Mouse (Mus musculus) T-helper 1 cell (primary cell): ENCODE results near the gene Lrrc29.

Source experiments
- in situ Hi-C: fragments of 300-600 bp; cut with MboI, MseI; formaldehyde crosslinking; loops from one replicate; pipeline ENCODE4 v1.15.1; 2025; ENCODE audit warnings: high pct_unique_total_duplicates

Lrrc29 gene

DNA sequence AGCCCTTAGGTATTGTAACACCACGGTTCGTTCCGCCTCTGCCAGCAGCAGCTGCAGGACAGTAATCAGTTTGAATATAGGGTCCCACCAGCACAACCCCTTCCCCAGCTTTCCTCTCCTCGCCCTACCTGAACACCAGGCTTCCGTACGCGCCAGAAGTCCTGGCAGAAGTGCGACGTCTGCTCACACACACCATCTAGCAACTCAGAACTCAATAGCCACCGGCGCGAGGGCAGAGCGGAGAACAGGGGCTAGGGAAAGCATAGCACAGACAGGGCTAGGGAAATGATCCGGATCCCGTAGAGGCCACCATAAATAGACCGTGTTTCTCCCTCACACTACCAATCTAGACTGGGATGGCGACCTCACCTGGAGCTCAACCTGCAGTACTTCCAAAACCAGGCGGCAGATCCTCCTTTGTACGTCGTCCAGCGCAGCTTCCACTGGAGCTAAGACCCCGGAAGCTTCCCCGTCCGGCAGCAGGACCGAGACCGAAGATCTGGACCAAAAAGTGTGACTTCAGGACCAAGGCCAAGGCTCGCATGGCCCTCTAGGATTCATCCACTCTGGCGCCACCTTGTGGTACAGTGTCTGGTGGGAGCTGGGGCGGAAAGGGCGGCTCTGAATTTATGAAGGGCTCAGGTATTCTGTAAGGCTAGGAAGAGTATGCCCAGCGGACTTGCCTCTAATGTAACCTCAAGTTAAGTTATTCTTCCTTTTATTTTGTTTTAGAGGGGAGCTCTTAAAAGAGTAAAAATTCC is 35.3 kb downstream of the Lrrc29 start:
- in situ Hi-C loops, result no loop called here

DNA sequence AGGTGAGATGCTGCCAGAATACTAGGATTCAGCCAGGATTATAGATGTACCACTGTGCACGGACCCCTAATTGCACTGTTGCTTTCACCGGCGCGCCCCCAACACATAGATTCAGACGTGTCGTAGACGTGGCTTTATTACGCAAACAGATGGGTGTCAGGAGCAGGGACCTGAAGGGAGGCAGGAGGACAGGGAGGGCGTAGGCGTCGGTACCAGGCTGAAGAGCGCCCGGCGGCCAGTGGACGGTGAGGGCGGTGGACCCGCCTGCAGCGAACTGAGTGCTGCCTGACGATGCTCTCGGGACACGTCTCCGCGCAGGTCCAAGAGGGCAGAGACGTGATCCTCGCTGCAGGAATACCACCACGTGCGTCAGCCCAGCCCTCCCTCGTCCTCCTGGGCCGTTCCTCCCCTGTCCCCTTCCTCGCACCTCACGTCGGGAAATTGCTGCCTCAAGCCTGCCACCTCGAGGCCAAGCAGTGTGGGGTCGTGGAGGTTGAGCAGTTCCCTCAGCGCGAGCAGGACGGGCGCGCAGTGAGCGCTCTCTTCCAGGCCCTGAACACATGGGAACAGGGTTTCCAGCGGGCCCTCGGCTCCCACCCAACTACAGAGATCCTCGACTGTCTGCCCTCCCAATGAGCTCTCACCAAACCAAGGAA is 36.1 kb downstream of the Lrrc29 start, which contains the start of gene 4931428F04Rik:
4931428F04Rik (minus strand) TSS at position 60 of the 656 bp plus-strand sequence.
- in situ Hi-C loops, result no loop called here

DNA sequence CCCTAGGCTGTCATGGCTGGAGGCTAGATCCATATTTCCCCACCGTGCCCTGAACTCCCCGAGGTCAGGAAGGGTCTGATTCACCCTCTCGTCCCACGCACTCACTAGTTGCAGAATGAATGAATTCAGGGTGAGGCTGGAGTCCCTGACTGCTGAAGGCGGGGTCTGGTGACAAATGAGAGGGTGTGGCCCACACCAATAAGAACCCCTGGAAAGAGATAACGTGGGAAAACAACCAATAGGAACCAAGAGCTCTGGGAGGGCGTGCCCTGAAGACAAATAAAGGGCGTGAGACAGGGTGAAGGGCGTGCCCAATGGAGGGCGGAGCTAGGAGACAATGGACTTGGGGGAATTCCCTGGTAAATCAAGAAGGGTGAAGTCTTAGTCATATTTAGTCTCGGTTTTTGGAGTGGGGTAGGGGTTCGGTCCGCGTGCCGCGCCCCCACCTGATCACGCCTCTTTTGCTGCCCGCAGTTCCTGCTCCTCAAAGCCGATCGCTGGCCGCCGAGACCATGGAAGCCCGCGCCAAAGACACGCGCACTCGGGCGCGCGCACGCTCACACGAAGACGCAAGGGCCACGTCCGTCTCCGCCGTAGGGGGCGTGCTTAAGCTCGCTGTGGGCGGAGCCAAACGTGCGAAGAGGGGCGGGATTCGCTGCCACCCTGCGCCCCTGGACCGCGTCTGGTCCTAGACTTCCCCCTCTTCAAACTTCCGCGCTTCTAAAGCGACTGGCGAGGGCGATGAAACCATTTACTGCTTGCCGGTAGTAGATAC is 36.9 kb downstream of the Lrrc29 start:
- in situ Hi-C loops, result no loop called here

- in situ Hi-C loops, result no loop called here
Measured at GRCm38 (mm10) chr8:105288231-105288630, 37.8 kb downstream of the Lrrc29 start.

DNA sequence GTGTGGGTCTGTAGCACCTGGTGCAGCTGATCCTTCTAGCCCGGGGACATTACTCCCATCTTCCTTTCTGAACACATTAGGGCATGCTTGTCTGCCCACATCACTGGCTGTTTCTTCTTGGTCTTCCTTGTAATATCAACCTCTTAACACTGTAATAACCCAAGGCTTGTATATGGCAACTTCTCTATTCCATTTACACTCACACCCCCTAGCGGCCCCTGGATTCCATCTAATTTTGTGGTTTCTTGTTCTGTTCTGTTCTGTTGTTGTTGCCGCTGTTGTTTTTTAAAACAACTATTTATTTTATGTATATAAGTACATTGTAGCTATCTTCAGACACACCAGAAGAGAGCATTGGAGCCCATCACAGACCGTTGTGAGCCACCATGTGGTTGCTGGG is 39.2 kb downstream of the Lrrc29 start:
- in situ Hi-C loops, result no loop called here

GRCm38 (mm10) chr8:105285514-105285913 is 40.6 kb downstream of the Lrrc29 start:
- in situ Hi-C loops, result no loop called here

DNA sequence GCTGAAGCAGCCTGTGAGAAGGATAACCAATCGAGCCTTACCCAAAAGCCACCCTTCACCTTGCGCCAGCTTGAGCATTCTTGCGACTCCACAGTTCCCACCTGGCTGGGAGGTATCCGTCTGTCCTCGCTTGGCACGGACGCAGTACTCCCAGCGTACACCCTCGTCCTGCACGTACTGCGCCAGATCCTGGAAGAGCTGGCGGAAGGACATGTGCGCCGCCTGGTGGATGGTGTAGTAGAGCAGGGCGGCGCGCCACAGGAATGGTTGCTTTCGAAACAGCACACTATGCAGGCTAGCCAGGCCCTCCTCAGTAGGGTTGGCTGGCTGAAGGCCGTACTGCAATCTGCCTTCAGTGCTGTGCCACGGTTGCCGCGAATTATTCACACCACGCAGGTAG is 43.0 kb downstream of the Lrrc29 start:
- in situ Hi-C loops, result no loop called here

GRCm38 (mm10) chr8:105282239-105282638 is 43.8 kb downstream of the Lrrc29 start:
- in situ Hi-C loops, result no loop called here

DNA sequence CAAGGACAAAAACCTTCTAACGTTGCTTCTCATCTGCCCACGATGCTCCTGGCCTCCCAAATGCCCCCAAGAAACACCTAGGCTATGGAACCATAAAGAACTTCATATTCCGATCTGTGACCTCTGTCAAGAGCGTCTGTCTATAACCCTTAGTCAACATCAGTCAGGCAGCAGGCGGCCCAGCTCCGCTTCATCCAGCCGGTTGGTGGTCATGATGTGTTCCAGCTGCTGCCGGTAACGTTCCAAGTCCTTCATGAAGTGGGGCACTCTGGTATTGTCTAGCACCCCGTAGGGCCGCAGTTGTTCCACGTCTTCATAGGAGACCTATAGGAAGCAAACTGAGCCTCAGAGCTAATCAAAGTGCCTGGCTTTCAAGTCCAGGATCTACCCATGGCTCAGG is 44.3 kb downstream of the Lrrc29 start:
- in situ Hi-C loops, result no loop called here

DNA sequence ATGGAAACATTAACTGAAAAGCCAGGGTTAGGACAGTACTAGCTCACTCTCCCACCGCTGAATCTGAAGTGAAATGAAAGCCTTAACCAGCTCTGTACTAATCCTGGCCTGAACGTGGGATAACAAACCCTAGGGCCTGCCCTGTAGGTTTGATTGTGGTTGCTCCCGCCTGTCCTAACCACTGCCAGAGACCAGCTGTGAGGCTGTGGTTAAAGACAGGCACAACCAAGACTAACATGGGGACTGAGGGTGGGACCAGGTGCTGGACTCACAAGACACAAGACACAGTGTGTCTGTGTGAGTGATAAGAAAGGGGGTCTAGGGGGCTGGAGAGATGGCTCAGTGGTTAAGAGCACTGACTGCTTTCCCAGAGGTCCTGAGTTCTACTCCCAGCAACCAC is 45.5 kb downstream of the Lrrc29 start:
- in situ Hi-C loops, result no loop called here

DNA sequence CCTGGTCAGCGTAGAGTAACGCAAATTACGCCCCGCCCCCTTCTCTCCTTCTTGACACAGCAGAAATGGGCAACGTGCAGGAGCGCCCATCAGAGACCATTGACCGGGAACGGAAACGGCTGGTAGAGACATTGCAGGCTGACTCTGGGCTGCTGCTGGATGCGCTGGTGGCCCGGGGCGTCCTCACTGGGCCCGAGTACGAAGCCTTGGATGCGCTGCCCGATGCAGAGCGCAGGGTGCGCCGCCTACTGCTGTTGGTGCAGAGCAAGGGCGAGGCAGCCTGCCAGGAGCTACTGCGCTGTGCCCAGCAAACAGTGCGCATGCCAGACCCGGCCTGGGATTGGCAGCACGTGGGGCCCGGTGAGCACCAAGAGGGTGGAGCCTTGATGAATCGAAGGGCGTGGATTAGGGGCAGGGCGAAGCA is 47.2 kb downstream of the Lrrc29 start:
- in situ Hi-C loops, result no loop called here

- in situ Hi-C loops, result no loop called here
Measured at GRCm38 (mm10) chr8:105276292-105277120, 49.6 kb downstream of the Lrrc29 start.

GRCm38 (mm10) chr8:105275840-105276239 is 50.2 kb downstream of the Lrrc29 start, which contains the start of gene Nol3:
Gene Nol3, plus strand, starts transcription at chr8:105276140.
- in situ Hi-C loops, result no loop called here

- in situ Hi-C loops, result no loop called here
Measured at GRCm38 (mm10) chr8:105275387-105275786, 50.7 kb downstream of the Lrrc29 start.

DNA sequence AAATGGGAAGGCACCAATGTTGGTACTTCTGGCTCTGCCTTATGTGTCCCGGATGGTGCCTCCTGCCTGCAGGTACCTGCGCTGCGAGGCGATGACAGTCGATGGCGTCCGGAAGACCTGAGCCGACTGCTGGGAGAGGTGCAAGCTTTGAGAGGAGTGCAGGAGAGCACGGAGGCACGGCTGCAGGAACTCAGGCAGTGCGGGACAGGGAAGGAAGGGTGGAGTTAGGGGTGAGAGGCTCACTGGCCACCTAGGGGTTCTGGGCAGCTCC is 55.2 kb downstream of the Lrrc29 start:
- in situ Hi-C loops, result loop anchor here (25.0 kb wide), 1 partner anchor 634 kb away; the partner anchor contains the start of genes Ciao2b and Rrad

- in situ Hi-C loops, result loop anchor here (25.0 kb wide), 1 partner anchor 633 kb away; the partner anchor contains the start of genes Ciao2b and Rrad
Measured at GRCm38 (mm10) chr8:105270101-105270915, 55.8 kb downstream of the Lrrc29 start.

DNA sequence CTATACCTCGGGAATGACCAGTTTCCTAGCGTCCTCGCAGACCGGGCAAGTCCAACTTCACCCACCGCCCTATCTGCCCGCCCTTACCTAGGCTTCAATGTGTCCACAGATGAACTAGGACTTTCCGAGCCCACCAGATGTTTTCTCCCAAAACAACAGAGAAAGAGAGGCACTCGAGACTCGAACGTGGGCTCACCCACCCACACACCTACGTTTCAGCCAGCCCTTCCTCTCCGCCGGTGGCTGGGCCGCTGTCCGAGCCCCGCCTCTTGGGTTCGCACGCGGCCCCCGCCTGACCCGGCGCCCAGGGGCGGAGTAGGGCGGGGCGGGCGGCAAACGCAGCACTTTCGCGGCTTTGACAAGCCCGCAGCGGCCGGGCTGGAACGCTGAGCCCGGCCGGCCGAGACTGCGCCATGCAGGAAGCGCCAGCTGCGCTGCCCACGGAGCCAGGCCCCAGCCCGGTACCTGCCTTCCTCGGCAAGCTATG is 56.6 kb downstream of the Lrrc29 start, which contains the start of gene Hsf4:
Hsf4 (plus strand) TSS at position 341 of the 487 bp plus-strand sequence.
- in situ Hi-C loops, result loop anchor here (25.0 kb wide), 1 partner anchor 632 kb away; the partner anchor contains the start of genes Ciao2b and Rrad

GRCm38 (mm10) chr8:105269075-105269458 is 57.0 kb downstream of the Lrrc29 start:
- in situ Hi-C loops, result loop anchor here (25.0 kb wide), 1 partner anchor 632 kb away; the partner anchor contains the start of genes Ciao2b and Rrad

GRCm38 (mm10) chr8:105268342-105269074 is 57.6 kb downstream of the Lrrc29 start:
- in situ Hi-C loops, result loop anchor here (25.0 kb wide), 1 partner anchor 631 kb away; the partner anchor contains the start of genes Ciao2b and Rrad
